Mouse (Mus musculus) myocyte (in vitro differentiated cells): ENCODE data around the gene Adgre5. TPM values are rescaled to one million over a fixed set of nuclear protein-coding genes. Genes with fewer than 3 reads are reported as not detected.
A peak's percentile ranks its signal among the peaks of the same experiment; 100 is the strongest.

Experiments used
- H3K27me3 ChIP-seq: one replicate; pipeline ENCODE4 v1.6.1; 2011; ENCODE audit not compliant: control insufficient read depth, insufficient read depth, insufficient read length
- H3K36me3 ChIP-seq: one replicate; pipeline ENCODE4 v1.6.1; 2011; ENCODE audit not compliant: control insufficient read depth, insufficient read depth
- H3K4me2 ChIP-seq: one replicate; pipeline ENCODE4 v1.6.1; 2011; ENCODE audit warnings: low read depth, control low read depth
- H3K4me3 ChIP-seq: one replicate; pipeline ENCODE4 v1.5.1; 2011; ENCODE audit warnings: mild to moderate bottlenecking, control low read depth, moderate library complexity
- H3K79me2 ChIP-seq: one replicate; pipeline ENCODE4 v1.6.1; 2011; ENCODE audit not compliant: control insufficient read depth, insufficient read depth
- H3ac ChIP-seq: one replicate; pipeline ENCODE4 v1.6.1; 2011; ENCODE audit not compliant: control insufficient read depth, insufficient read length
- CEBPB ChIP-seq: IDR thresholded peaks from 2 replicates; pipeline ENCODE4 v1.6.1; 2011; ENCODE audit warnings: mild to moderate bottlenecking, moderate library complexity; ENCODE audit not compliant: poor library complexity, insufficient read depth, severe bottlenecking
- E2F4 ChIP-seq: IDR thresholded peaks from one replicate; pipeline ENCODE4 v1.6.1; 2011; ENCODE audit warnings: mild to moderate bottlenecking, control low read depth, moderate library complexity; ENCODE audit not compliant: insufficient read depth
- MAX ChIP-seq: IDR thresholded peaks from one replicate; pipeline ENCODE4 v1.6.1; 2011; ENCODE audit warnings: low read depth, mild to moderate bottlenecking, control low read depth
- MYOD1 ChIP-seq, 3 experiments: IDR thresholded peaks; one replicate each; pipeline ENCODE4 v1.6.1; 2011; ENCODE audit warnings: control low read depth in 2 of 3, low read depth in 2 of 3, mild to moderate bottlenecking in 2 of 3, moderate library complexity in 1 of 3; ENCODE audit not compliant: insufficient read length in 2 of 3, control insufficient read depth in 1 of 3
- MYOG ChIP-seq, 3 experiments: IDR thresholded peaks; one replicate each; pipeline ENCODE4 v1.6.1; 2011; ENCODE audit warnings: control low read depth in 2 of 3, low read depth in 2 of 3, mild to moderate bottlenecking in 2 of 3; ENCODE audit not compliant: insufficient read length in 2 of 3, control insufficient read depth in 1 of 3, insufficient read depth in 1 of 3
- POLR2A ChIP-seq: IDR thresholded peaks from one replicate; pipeline ENCODE4 v1.6.1; 2011; ENCODE audit warnings: low read depth, mild to moderate bottlenecking, control low read depth, moderate library complexity; ENCODE audit not compliant: insufficient read length
- POLR2AphosphoS2 ChIP-seq: IDR thresholded peaks from one replicate; pipeline ENCODE4 v1.6.1; 2011; ENCODE audit warnings: low read depth, control low read depth; ENCODE audit not compliant: insufficient read length
- REST ChIP-seq: IDR thresholded peaks from one replicate; pipeline ENCODE4 v1.6.1; 2011; ENCODE audit warnings: mild to moderate bottlenecking, control low read depth, moderate library complexity; ENCODE audit not compliant: insufficient read depth, insufficient read length
- SRF ChIP-seq: IDR thresholded peaks from one replicate; pipeline ENCODE4 v1.6.1; 2011; ENCODE audit warnings: low read depth; ENCODE audit not compliant: control insufficient read depth, insufficient read length
- TCF12 ChIP-seq: IDR thresholded peaks from one replicate; pipeline ENCODE4 v1.6.1; 2011; ENCODE audit warnings: mild to moderate bottlenecking, control low read depth; ENCODE audit not compliant: poor library complexity, insufficient read depth, severe bottlenecking
- TCF3 ChIP-seq: IDR thresholded peaks from one replicate; pipeline ENCODE4 v1.6.1; 2011; ENCODE audit warnings: low read depth, control low read depth; ENCODE audit not compliant: insufficient read length
- USF1 ChIP-seq: IDR thresholded peaks from one replicate; pipeline ENCODE4 v1.6.1; 2011; ENCODE audit warnings: low read depth, mild to moderate bottlenecking, control low read depth, moderate library complexity
- polyA plus RNA-seq: library from polyadenylated mRNA; unstranded; fragments of >200 nt; fragmentation: generic; extraction: Trizol; gene quantifications from one replicate; pipeline ENCODE4 v1.2.1, GENCODE M21; 2012; ENCODE audit warnings: missing spikeins

The Adgre5 gene
- polyA plus RNA-seq, 1 experiment: 137 TPM

DNA sequence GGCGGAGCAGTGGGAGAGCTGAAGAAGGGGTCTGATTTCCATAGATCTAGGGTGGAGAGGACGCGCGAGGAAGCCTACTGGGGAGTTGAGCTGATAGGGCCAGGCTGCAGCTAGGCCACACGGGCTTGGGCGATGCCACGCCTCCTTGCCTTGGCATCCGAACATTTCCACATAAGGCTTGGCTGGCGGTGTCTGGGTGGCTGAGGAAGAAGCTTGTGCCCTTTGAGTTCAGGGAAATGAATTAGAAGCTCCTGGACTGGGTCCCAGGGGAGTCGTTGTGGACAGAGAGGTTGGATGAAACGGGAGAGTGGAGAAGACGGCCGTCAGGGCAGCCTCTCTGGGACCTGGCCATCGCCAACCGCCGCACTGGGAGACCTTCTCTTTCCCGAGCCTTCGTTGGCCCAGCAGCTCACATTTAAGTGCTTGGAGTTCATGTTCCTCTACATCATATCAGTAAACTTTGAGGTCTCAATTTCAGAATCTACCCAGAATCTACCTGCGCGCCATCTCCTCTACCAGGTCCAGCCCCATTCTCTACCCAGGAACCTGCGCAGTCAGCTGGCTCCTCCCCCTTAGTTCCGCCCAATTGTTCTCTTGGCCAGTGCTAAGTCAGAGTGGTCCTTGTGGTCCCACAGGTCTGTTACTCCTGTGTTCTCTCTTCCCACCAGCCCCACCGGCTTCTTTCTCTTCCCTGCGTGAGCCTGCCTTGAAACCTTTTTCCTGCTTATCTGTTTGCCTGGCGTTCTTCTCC lies 31.8 kb upstream of the Adgre5 start:
- TF ChIP-seq SRF: peak; percentile 65
- no peak for TF ChIP-seq MYOG (IDR thresholded peaks at IDR 0.05; ENCODE audit: control insufficient read depth in 1 of 3, insufficient read depth in 1 of 3, insufficient read length in 2 of 3, low read depth in 2 of 3)
- Histone ChIP-seq H3K4me3 (no peak overlapping the region), H3K4me2 (no peak overlapping the region), H3ac (no peak overlapping the region), H3K36me3 (no peaks in the 10 kb centered on the region), H3K27me3 (no peaks in the 10 kb centered on the region), H3K79me2 (no peaks in the 10 kb centered on the region)

DNA sequence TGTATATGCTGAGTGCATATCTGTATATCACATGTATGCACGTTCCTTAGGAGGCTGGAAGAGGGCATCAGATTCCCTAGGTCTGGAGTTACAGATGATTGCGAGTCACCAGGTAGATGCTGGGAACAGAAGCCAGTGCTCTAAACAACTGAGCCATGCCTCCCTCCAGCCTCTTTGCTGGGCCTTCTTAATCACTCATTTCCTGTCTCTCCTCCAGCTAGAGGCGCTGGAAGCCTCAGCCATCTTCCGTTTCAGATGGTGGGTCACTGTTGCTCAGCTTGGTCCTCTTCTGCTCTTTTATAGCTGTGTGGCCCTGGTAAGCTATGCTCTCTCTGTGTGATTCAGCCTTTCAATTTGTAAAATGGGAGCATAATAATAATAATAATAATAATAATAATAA lies 30.7 kb upstream of the Adgre5 start:
- H3K36me3 ChIP-seq: no peaks in the 10 kb centered on the region
- no peaks in the 10 kb centered on the region for H3K79me2 ChIP-seq
- H3ac ChIP-seq: no peak overlapping the region
- no peak overlapping the region for H3K4me3 ChIP-seq
- H3K27me3 ChIP-seq: no peaks in the 10 kb centered on the region
- no peak overlapping the region for H3K4me2 ChIP-seq
- TF ChIP-seq CEBPB: no peak
- TF ChIP-seq MYOD1 (IDR thresholded peaks at IDR 0.05; ENCODE audit: control insufficient read depth in 1 of 3, insufficient read length in 2 of 3, low read depth in 2 of 3): no peak

DNA sequence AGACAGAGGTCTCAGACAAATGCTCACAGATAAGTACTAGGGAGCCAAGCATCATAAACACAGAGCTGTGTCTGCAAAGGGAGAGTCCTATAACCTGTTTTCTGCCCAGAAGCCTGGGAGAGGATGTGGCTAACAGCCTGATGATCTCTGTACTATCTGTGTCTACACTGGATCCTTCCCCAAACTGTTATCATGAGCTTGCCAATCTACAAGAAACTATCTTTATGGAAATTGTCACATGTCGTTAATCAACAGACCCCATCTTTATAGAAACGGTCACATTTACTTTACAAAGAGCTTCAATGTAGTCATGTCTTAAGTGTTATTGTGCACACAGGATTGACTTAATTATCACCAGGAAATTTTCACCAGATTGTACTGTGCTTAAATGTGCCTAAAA lies 29.5 kb upstream of the Adgre5 start:
- no peaks in the 10 kb centered on the region for H3K27me3 ChIP-seq
- TF ChIP-seq SRF (no peak), POLR2AphosphoS2 (no peak), USF1 (no peak), POLR2A (no peak), MAX (no peak), MYOG (IDR thresholded peaks at IDR 0.05; ENCODE audit: control insufficient read depth in 1 of 3, insufficient read depth in 1 of 3, insufficient read length in 2 of 3, low read depth in 2 of 3) (no peak), TCF12 (no peak), REST (no peak), CEBPB (no peak), E2F4 (no peak), MYOD1 (IDR thresholded peaks at IDR 0.05; ENCODE audit: control insufficient read depth in 1 of 3, insufficient read length in 2 of 3, low read depth in 2 of 3) (no peak), TCF3 (no peak)
- H3K36me3 ChIP-seq: no peaks in the 10 kb centered on the region
- H3ac ChIP-seq: no peak overlapping the region
- H3K4me2 ChIP-seq: no peak overlapping the region
- no peaks in the 10 kb centered on the region for H3K79me2 ChIP-seq
- H3K4me3 ChIP-seq: no peak overlapping the region

DNA sequence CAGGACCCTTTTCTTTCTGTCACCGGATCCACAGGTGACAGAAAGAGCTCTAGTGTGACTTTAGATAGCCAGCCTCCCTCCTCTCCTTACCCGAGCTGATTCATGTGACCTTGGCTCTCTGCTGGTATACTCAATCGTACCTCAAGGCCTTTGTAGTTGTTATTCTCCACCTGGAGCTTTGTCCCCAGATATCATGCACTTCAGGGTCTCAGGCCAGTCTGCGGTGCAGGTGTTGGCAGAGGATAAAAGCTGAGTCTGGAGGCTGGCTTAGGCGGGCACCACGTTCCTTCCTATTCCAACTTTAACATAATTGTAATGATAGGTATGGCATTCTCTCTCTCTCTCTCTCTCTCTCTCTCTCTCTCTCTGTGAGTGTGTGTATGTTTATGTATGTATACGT lies 28.6 kb upstream of the Adgre5 start:
- H3K4me2 ChIP-seq: no peak overlapping the region
- H3ac ChIP-seq: no peak overlapping the region
- no peaks in the 10 kb centered on the region for H3K27me3 ChIP-seq
- no peak overlapping the region for H3K4me3 ChIP-seq
- no peaks in the 10 kb centered on the region for H3K36me3 ChIP-seq
- no peak for TF ChIP-seq MAX
- TF ChIP-seq USF1: no peak
- no peak for TF ChIP-seq MYOG (IDR thresholded peaks at IDR 0.05; ENCODE audit: control insufficient read depth in 1 of 3, insufficient read depth in 1 of 3, insufficient read length in 2 of 3, low read depth in 2 of 3)
- no peak for TF ChIP-seq MYOD1 (IDR thresholded peaks at IDR 0.05; ENCODE audit: control insufficient read depth in 1 of 3, insufficient read length in 2 of 3, low read depth in 2 of 3)
- TF ChIP-seq CEBPB: no peak
- TF ChIP-seq E2F4: no peak
- TF ChIP-seq POLR2AphosphoS2: no peak
- no peak for TF ChIP-seq POLR2A
- no peak for TF ChIP-seq SRF
- no peak for TF ChIP-seq TCF3
- no peak for TF ChIP-seq REST
- TF ChIP-seq TCF12: no peak
- H3K79me2 ChIP-seq: no peaks in the 10 kb centered on the region

DNA sequence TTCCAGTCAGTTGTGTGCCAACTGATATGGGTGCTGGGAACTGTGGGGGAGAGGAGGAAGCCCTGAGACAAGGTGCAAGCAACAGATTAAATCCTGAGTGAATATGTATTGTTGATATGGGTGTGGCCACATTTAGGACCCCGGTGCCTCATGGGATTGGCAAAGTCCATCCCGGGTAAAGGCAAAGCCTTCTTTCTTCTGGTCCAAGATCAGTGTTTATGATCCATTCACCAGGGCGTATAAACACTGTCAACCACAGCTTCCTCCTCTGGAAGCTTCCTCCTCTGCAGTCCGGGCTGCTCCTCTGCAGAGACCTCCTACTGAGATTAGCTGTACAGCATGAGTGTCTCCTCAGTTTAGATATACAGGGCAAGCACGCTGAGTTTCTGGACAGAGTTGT lies 27.4 kb upstream of the Adgre5 start:
- no peaks in the 10 kb centered on the region for H3K79me2 ChIP-seq
- H3K27me3 ChIP-seq: no peaks in the 10 kb centered on the region
- H3K4me3 ChIP-seq: no peak overlapping the region
- H3ac ChIP-seq: no peak overlapping the region
- TF ChIP-seq MYOD1 (IDR thresholded peaks at IDR 0.05; ENCODE audit: control insufficient read depth in 1 of 3, insufficient read length in 2 of 3, low read depth in 2 of 3) (no peak), CEBPB (no peak), POLR2A (no peak), REST (no peak), USF1 (no peak), E2F4 (no peak), SRF (no peak), MAX (no peak), MYOG (IDR thresholded peaks at IDR 0.05; ENCODE audit: control insufficient read depth in 1 of 3, insufficient read depth in 1 of 3, insufficient read length in 2 of 3, low read depth in 2 of 3) (no peak), TCF3 (no peak), POLR2AphosphoS2 (no peak), TCF12 (no peak)
- H3K4me2 ChIP-seq: no peak overlapping the region
- H3K36me3 ChIP-seq: no peaks in the 10 kb centered on the region
